Mouse (Mus musculus) forebrain, embryonic 14.5 days (tissue): Measurements from ENCODE around the gene Xk. TPM values are rescaled to one million over a fixed set of nuclear protein-coding genes. Genes with fewer than 3 reads are reported as not detected.

Experiments used
- ATAC-seq: fragments of 200-750 bp; cut with Nextera tagmentation; 2 replicates; pipeline ENCODE4 v1.8.0; 2017; ENCODE audit warnings: mild to moderate bottlenecking, moderate library complexity
- DNase-seq: peaks from one replicate; pipeline ENCODE4 v3.0.0-alpha.2; 2015; ENCODE audit warnings: low spot score
- H3K27ac ChIP-seq: fragments of 300-500 bp; sonication (generic); 2 replicates; pipeline ENCODE4 v1.5.1; 2014; ENCODE audit warnings: low read depth, mild to moderate bottlenecking, control low read depth, low read length, moderate library complexity
- H3K27me3 ChIP-seq: fragments of 300-500 bp; sonication (generic); replicated peaks from 2 replicates; pipeline ENCODE4 v1.6.1; 2014; ENCODE audit warnings: low read length, control low read depth, mixed read lengths; ENCODE audit not compliant: control insufficient read depth, insufficient read depth
- H3K36me3 ChIP-seq: fragments of 300-500 bp; sonication (generic); 2 replicates; pipeline ENCODE4 v1.6.1; 2014; ENCODE audit warnings: low read length, control low read depth; ENCODE audit not compliant: control insufficient read depth, insufficient read depth
- H3K4me1 ChIP-seq: fragments of 300-500 bp; sonication (generic); 2 replicates; pipeline ENCODE4 v1.6.1; 2014; ENCODE audit warnings: antibody characterized with exemption, low read length, control low read depth; ENCODE audit not compliant: control insufficient read depth, insufficient read depth
- H3K4me2 ChIP-seq: fragments of 300-500 bp; sonication (generic); 2 replicates; pipeline ENCODE4 v1.6.1; 2014; ENCODE audit warnings: mild to moderate bottlenecking, control low read depth, low read length
- H3K4me3 ChIP-seq: fragments of 300-500 bp; sonication (generic); 2 replicates; pipeline ENCODE4 v1.5.1; 2014; ENCODE audit warnings: low read depth, low read length, control low read depth
- H3K9ac ChIP-seq: fragments of 300-500 bp; sonication (generic); 2 replicates; pipeline ENCODE4 v1.6.1; 2014; ENCODE audit warnings: mild to moderate bottlenecking, low read length, control low read depth, moderate library complexity
- H3K9me3 ChIP-seq: fragments of 300-500 bp; sonication (generic); replicated peaks from 2 replicates; pipeline ENCODE4 v1.6.1; 2016; ENCODE audit warnings: low read length, control low read depth, mixed read lengths; ENCODE audit not compliant: control insufficient read depth
- WGBS: fragments of 180-500 bp; shearing (Covaris S2); extraction: QIAGEN DNeasy Blood & Tissue Kit; methylation state at CpG from one replicate; pipeline ENCODE4 v1.1.7; 2014; 5-methylcytosine and 5-hydroxymethylcytosine counted together
- polyA plus RNA-seq: library from polyadenylated mRNA; unstranded; fragments of >200 nt; fragmentation: Nextera tagmentation; extraction: Ambion mirVana; gene quantifications from 2 replicates; pipeline ENCODE4 v1.2.1, GENCODE M21; 2014

Xk gene
- 1.7 and 2.3 TPM in 2 replicates for polyA plus RNA-seq

- no peaks in the 10 kb centered on the region for H3K9me3 ChIP-seq
- peak within 1 kb of the TSS; percentile 48; the same call in 1 of the 2 replicates for H3K27ac ChIP-seq
- H3K27me3 ChIP-seq = no peaks in the 10 kb centered on the region
- 21% methylated on average over 67 of the region's 94 CpGs for WGBS
- peak within 1 kb of the TSS; percentile 50 for H3K4me3 ChIP-seq
- H3K4me2 ChIP-seq = peak within 1 kb of the TSS; percentile 49
- H3K36me3 ChIP-seq = no peaks in the 10 kb centered on the region
- DNase-seq = peak; percentile 57
- H3K4me1 ChIP-seq = no peaks in the 10 kb centered on the region
- peak; percentile 91 for ATAC-seq
- H3K9ac ChIP-seq = peak within 1 kb of the TSS; percentile 70
These were observed at the start of gene Xk for GRCm38 (mm10) chrX:9272460-9273361. Gene Xk (plus strand): TSS chrX:9272756.

GRCm38 (mm10) chrX:9227105-9227504 is 45.5 kb upstream of the Xk start:
- ATAC-seq = no peak
- DNase-seq = no peak
- no peak overlapping the region for H3K4me3 ChIP-seq
- H3K9ac ChIP-seq = no peak overlapping the region
- no peaks in the 10 kb centered on the region for H3K27me3 ChIP-seq
- no peaks in the 10 kb centered on the region for H3K9me3 ChIP-seq
- no peak overlapping the region for H3K27ac ChIP-seq
- H3K4me2 ChIP-seq = no peak overlapping the region
- no peaks in the 10 kb centered on the region for H3K4me1 ChIP-seq
- WGBS = 78% methylated on average over 2 of the region's 2 CpGs
- no peaks in the 10 kb centered on the region for H3K36me3 ChIP-seq

- Histone ChIP-seq H3K36me3 (no peaks in the 10 kb centered on the region), H3K4me3 (no peak overlapping the region), H3K9ac (no peak overlapping the region), H3K27ac (no peak overlapping the region), H3K9me3 (no peaks in the 10 kb centered on the region), H3K27me3 (no peaks in the 10 kb centered on the region), H3K4me1 (no peaks in the 10 kb centered on the region), H3K4me2 (no peak overlapping the region)
- WGBS = 52% methylated on average over 5 of the region's 5 CpGs
- DNase-seq = peak; percentile 56
- peak; percentile 64; the same call in 1 of the 2 replicates for ATAC-seq
These were observed 31.6 kb upstream of the Xk start for GRCm38 (mm10) chrX:9240737-9241591.

- H3K4me1 ChIP-seq = no peaks in the 10 kb centered on the region
- H3K27me3 ChIP-seq = no peaks in the 10 kb centered on the region
- H3K27ac ChIP-seq = no peak overlapping the region; the same call in 1 of the 2 replicates
- no peak overlapping the region for H3K4me3 ChIP-seq
- no peaks in the 10 kb centered on the region for H3K36me3 ChIP-seq
- no peaks in the 10 kb centered on the region for H3K9me3 ChIP-seq
- H3K4me2 ChIP-seq = no peak overlapping the region
- H3K9ac ChIP-seq = no peak overlapping the region
- WGBS = 53% methylated on average over 8 of the region's 8 CpGs
- DNase-seq (peak; percentile 67), ATAC-seq (peak; percentile 59)
These were observed 29.1 kb upstream of the Xk start for GRCm38 (mm10) chrX:9243381-9243864.

DNA sequence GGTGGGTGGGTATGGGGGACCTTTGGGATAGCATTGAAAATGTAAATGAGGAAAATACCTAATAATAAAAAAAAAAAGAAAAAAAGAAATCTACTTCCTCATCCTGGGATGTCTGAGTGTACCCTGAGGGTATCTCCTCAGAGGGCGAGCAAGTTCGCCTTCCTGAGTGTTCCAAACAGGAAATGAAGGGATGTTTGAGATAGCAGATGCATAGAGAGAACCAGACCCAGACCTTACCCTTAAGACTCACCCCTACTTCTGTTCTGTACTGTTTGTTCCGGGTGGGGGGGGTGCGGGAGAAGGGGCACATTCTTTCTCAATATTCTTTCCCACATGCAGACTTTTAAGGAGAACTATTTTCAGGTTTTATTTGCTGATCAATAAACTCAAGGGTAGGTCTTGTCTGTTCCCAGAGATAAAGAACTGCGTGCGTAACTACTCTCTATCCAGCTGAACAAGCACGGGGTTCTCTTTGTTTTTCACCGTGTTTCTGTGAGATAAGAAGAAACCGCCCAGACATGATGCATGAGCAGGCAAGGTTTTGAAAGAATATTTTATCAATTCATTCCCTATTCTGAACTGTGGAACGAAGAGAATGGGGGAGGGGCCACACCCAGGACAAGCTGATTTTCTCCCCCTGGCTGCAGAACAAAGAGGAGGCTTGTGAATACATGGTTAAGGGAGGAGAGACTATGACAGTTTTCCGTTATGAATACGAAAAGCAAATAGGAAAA is 27.8 kb upstream of the Xk start:
- H3K36me3 ChIP-seq = no peaks in the 10 kb centered on the region
- no peaks in the 10 kb centered on the region for H3K27me3 ChIP-seq
- H3K27ac ChIP-seq = no peak overlapping the region
- H3K9ac ChIP-seq = no peak overlapping the region
- H3K9me3 ChIP-seq = no peaks in the 10 kb centered on the region
- H3K4me2 ChIP-seq = no peak overlapping the region
- DNase-seq (peak; percentile 34), ATAC-seq (no peak)
- WGBS = 60% methylated on average over 12 of the region's 12 CpGs
- H3K4me1 ChIP-seq = no peaks in the 10 kb centered on the region; the same call in 1 of the 2 replicates
- no peak overlapping the region for H3K4me3 ChIP-seq

GRCm38 (mm10) chrX:9248911-9249310 is 23.6 kb upstream of the Xk start:
- Histone ChIP-seq H3K36me3 (no peaks in the 10 kb centered on the region), H3K4me1 (no peaks in the 10 kb centered on the region; the same call in 1 of the 2 replicates), H3K27ac (no peak overlapping the region; the same call in 1 of the 2 replicates), H3K4me2 (no peak overlapping the region), H3K27me3 (no peaks in the 10 kb centered on the region), H3K4me3 (no peak overlapping the region), H3K9me3 (no peaks in the 10 kb centered on the region), H3K9ac (no peak overlapping the region)
- DNase-seq (peak; percentile 86), ATAC-seq (peak; percentile 86)
- WGBS = 35% methylated on average over 5 of the region's 5 CpGs

DNA sequence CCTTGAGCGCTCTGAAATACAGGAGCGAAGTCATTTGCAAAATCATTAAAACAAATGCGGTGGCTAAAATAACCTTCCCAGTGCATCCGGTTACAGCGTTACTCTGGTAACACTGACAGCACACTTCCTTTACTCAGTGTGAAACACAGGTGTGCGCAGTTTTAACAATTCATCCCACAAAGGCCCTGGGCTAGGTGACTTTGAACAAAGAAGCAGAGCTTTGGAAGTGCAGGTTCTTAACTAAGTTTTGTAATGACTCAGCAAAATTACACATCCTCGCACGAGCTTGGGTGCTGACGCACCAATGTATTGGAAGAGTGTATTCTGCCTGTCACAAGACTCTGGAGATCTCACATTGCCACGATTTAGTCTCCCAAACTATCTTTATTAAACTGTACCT is 18.6 kb upstream of the Xk start:
- WGBS = 85% methylated on average over 10 of the region's 10 CpGs

DNA sequence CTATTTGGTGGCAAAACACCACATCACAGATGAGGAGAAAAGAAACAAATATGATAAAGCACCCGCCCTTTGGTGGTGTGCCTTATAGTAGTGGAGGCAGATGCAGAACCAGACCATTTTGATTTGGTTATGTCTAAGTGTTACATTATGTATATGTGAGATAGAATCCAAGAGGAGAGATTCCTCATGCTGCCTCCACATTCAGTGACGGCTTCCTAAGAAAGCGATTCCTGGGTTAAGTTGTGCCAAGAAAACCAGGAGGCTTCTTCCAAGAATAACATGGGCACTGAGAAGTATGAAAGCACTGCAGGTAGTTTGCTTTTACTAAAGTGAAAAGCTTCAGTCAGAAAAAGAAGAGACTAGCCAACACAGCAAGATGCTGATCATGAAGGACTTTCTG is 17.7 kb upstream of the Xk start:
- Histone ChIP-seq H3K9me3 (no peaks in the 10 kb centered on the region), H3K27me3 (no peaks in the 10 kb centered on the region), H3K27ac (no peak overlapping the region), H3K4me3 (no peak overlapping the region), H3K9ac (no peak overlapping the region), H3K4me2 (no peak overlapping the region), H3K36me3 (no peaks in the 10 kb centered on the region), H3K4me1 (no peaks in the 10 kb centered on the region)
- DNase-seq (no peak), ATAC-seq (no peak)
- WGBS = 87% methylated on average over 3 of the region's 3 CpGs

More for the DNA sequence above, 18.6 kb upstream of the Xk start:
- no peak for ATAC-seq
- Histone ChIP-seq H3K4me2 (no peak overlapping the region), H3K9ac (no peak overlapping the region), H3K4me3 (no peak overlapping the region), H3K27me3 (no peaks in the 10 kb centered on the region), H3K9me3 (no peaks in the 10 kb centered on the region), H3K27ac (no peak overlapping the region), H3K36me3 (no peaks in the 10 kb centered on the region), H3K4me1 (no peaks in the 10 kb centered on the region; the same call in 1 of the 2 replicates)
- DNase-seq = no peak
